Mouse (Mus musculus): ENCODE data around the gene Dnajc7. TPM values are rescaled to one million over a fixed set of nuclear protein-coding genes. Genes with fewer than 3 reads are reported as not detected.
"Not testable (repeated sequence)": the region's sequence is repeated elsewhere in the genome, so short reads cannot be mapped to it uniquely, and the experiment has no call there.

The Dnajc7 gene
- total RNA-seq, 2 experiments from 2014 or later = 158 TPM

GRCm38 (mm10) chr11:100618761-100619484 is 1.0 kb downstream of the Dnajc7 start, which contains the start of gene Nkiras2:
TSS of gene Nkiras2 (plus strand) at chr11:100619244.
- intact Hi-C loops (cut with DNase I) = loop anchor here (2.0 kb wide), 2 partner anchors 36 to 48 kb away; no protein-coding TSS in a partner anchor
- peak; percentile 67 to 70 for DNase-seq

GRCm38 (mm10) chr11:100617480-100617879 is 2.5 kb downstream of the Dnajc7 start:
- intact Hi-C loops (cut with DNase I) = no loop called here

GRCm38 (mm10) chr11:100616836-100617235 is 3.1 kb downstream of the Dnajc7 start:
- DNase-seq; intact Hi-C loops (cut with DNase I): not testable (repeated sequence)

More at GRCm38 (mm10) chr11:100617480-100617879, 2.5 kb downstream of the Dnajc7 start:
- no peak for DNase-seq

GRCm38 (mm10) chr11:100616332-100616731 is 3.6 kb downstream of the Dnajc7 start:
- intact Hi-C loops (cut with DNase I) = no loop called here
- no peak for DNase-seq

GRCm38 (mm10) chr11:100613241-100613640 is 6.7 kb downstream of the Dnajc7 start:
- no peak for DNase-seq
- intact Hi-C loops (cut with DNase I) = no loop called here

- no peak for DNase-seq
- intact Hi-C loops (cut with DNase I) = no loop called here
Measured at GRCm38 (mm10) chr11:100611627-100612026, 8.3 kb downstream of the Dnajc7 start.

GRCm38 (mm10) chr11:100609997-100610680 is 9.8 kb downstream of the Dnajc7 start:
- DNase-seq = peak; percentile 22 to 38
- intact Hi-C loops (cut with DNase I) = no loop called here

GRCm38 (mm10) chr11:100609355-100609996 is 10.5 kb downstream of the Dnajc7 start:
- no peak for DNase-seq
- intact Hi-C loops (cut with DNase I) = no loop called here

- no peak for DNase-seq
- intact Hi-C loops (cut with DNase I) = no loop called here
Measured at GRCm38 (mm10) chr11:100608796-100609195, 11.2 kb downstream of the Dnajc7 start.

GRCm38 (mm10) chr11:100607121-100607520 is 12.8 kb downstream of the Dnajc7 start:
- intact Hi-C loops (cut with DNase I) = no loop called here

GRCm38 (mm10) chr11:100605451-100605850 is 14.5 kb downstream of the Dnajc7 start:
- intact Hi-C loops (cut with DNase I) = no loop called here
- no peak for DNase-seq

More at GRCm38 (mm10) chr11:100607121-100607520, 12.8 kb downstream of the Dnajc7 start:
- no peak for DNase-seq

GRCm38 (mm10) chr11:100604321-100605005 is 15.5 kb downstream of the Dnajc7 start:
- intact Hi-C loops (cut with DNase I) = no loop called here
- DNase-seq = no peak

GRCm38 (mm10) chr11:100603813-100604212 is 16.2 kb downstream of the Dnajc7 start:
- intact Hi-C loops (cut with DNase I) = no loop called here
- DNase-seq = no peak

GRCm38 (mm10) chr11:100603155-100603554 is 16.8 kb downstream of the Dnajc7 start:
- intact Hi-C loops (cut with DNase I) = no loop called here
- DNase-seq = no peak

- no peak for DNase-seq
- intact Hi-C loops (cut with DNase I) = no loop called here
Measured at GRCm38 (mm10) chr11:100601372-100601771, 18.6 kb downstream of the Dnajc7 start.

GRCm38 (mm10) chr11:100598074-100598473 is 21.9 kb downstream of the Dnajc7 start:
- intact Hi-C loops (cut with DNase I) = no loop called here
- DNase-seq = no peak

- intact Hi-C loops (cut with DNase I) = no loop called here
Measured at GRCm38 (mm10) chr11:100595533-100595932, 24.4 kb downstream of the Dnajc7 start.

GRCm38 (mm10) chr11:100594608-100595007 is 25.4 kb downstream of the Dnajc7 start:
- intact Hi-C loops (cut with DNase I) = no loop called here
- no peak for DNase-seq

More at GRCm38 (mm10) chr11:100595533-100595932, 24.4 kb downstream of the Dnajc7 start:
- no peak for DNase-seq

- intact Hi-C loops (cut with DNase I) = no loop called here
- DNase-seq = no peak
Measured at GRCm38 (mm10) chr11:100592346-100593046, 27.5 kb downstream of the Dnajc7 start.

- DNase-seq = no peak
- intact Hi-C loops (cut with DNase I) = no loop called here
Measured at GRCm38 (mm10) chr11:100588462-100588861, 31.5 kb downstream of the Dnajc7 start.
